Mouse (Mus musculus): Measurements from ENCODE around the gene Dnajc22.
A peak's percentile ranks its signal among the peaks of the same experiment; 100 is the strongest.
"Not testable (repeated sequence)": the region's sequence is repeated elsewhere in the genome, so short reads cannot be mapped to it uniquely, and the experiment has no call there.

The Dnajc22 gene

DNA sequence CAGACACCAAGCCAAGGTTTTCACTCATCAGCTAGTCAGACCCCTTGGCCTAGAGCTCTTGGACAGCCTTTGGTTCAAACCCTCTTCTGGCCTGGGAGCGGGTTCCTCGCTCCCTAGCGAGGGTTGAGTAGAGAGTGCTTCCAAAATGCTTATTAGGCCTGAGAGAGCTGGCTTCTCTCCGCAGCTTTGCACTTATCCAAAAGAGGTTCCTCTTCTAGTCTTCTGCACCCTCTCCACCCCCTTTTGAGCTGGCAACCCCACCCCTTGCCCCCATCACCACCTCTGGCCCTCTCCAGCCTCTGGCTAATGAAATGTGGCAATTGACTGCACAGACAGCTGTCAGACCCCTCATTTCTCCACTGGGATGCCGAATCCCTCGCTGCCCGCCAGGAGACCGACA lies at the start of gene Dnajc22:
TSS of gene Dnajc22 (plus strand) at position 301 of the 400 bp plus-strand sequence.
- DNase-seq (ENCODE audit: low spot score in 2 of 2) = no peak

- no peak for DNase-seq (ENCODE audit: low spot score in 2 of 2)
These were observed 48.1 kb upstream of the Dnajc22 start for GRCm38 (mm10) chr15:99044854-99045253.

GRCm38 (mm10) chr15:99045734-99046133 lies 47.2 kb upstream of the Dnajc22 start:
- DNase-seq (ENCODE audit: low spot score in 2 of 2) = not testable (repeated sequence)

- DNase-seq (ENCODE audit: low spot score in 2 of 2) = peak in 1 of 2 experiments; percentile 37
These were observed 43.3 kb upstream of the Dnajc22 start for GRCm38 (mm10) chr15:99049473-99050253.

- DNase-seq (ENCODE audit: low spot score in 2 of 2) = no peak
These were observed 39.6 kb upstream of the Dnajc22 start for GRCm38 (mm10) chr15:99053373-99053772.

DNA sequence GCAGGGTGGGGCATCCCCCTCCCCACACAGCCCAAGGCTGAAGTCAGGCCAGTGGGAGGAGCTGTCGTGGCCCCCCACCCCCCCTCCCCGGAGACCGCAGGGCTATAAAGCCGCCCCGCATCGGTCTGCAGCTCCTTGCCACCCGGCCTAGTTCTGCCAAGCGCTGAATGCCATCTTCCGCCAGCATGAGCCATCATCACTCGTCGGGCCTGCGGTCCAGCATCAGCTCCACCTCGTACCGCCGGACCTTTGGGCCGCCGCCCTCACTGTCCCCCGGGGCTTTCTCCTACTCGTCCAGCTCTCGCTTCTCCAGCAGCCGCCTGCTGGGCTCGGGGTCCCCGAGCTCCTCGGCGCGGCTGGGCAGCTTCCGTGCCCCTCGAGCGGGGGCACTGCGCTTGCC lies 37.9 kb upstream of the Dnajc22 start, which contains the start of gene Prph:
TSS of gene Prph (plus strand) at position 135 of the 400 bp plus-strand sequence.
- no peak for DNase-seq (ENCODE audit: low spot score in 2 of 2)

GRCm38 (mm10) chr15:99055511-99055961 lies 37.4 kb upstream of the Dnajc22 start:
- DNase-seq (ENCODE audit: low spot score in 2 of 2) = no peak

DNA sequence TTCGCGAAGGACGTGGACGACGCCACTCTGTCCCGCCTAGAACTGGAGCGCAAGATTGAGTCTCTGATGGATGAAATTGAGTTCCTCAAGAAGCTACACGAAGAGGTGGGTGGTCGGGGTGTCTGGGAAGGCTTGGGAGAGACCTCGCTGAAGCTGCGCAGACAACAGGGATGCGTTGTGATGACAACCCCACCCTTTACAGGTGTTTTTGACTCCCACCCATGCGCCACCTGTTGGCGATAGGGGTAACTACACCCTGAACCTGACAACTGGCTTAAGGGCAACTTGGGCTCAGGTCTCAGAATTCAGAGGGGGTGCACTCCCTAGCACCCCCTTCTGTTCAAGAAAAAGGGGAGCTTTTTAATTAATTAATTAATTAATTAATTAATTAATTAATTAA lies 36.6 kb upstream of the Dnajc22 start:
- DNase-seq (ENCODE audit: low spot score in 2 of 2) = no peak

DNA sequence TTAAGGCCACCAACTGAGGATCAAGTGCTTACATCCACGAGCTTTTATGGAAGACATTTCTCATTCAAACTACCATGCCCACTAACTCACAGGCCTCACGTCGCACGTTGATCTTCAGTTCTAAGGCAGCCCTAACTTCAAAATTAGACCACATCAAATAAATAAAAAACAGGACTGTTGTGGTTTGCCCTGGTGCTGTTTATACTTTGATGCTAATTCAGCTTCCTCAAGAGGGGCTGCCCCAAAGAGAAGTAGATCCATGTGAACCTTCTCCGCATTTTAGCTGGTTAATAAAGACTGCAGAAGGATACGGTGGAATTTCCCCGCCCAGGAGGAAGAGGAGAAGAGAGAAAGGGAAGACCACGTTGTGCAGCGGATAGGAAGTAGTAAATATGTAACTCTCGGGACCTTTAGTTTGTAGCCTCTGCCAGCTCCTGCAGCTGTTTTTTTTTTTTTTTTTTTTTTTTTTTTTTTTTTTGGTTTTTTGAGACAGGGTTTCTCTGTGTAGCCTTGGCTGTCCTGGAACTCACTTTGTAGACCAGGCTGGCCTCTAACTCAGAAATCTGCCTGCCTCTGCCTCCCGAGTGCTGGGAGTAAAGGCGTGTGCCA lies 27.3 kb upstream of the Dnajc22 start:
- no peak for DNase-seq (ENCODE audit: low spot score in 2 of 2)

GRCm38 (mm10) chr15:99071988-99072387 lies 21.0 kb upstream of the Dnajc22 start:
- no peak for DNase-seq (ENCODE audit: low spot score in 2 of 2)

DNA sequence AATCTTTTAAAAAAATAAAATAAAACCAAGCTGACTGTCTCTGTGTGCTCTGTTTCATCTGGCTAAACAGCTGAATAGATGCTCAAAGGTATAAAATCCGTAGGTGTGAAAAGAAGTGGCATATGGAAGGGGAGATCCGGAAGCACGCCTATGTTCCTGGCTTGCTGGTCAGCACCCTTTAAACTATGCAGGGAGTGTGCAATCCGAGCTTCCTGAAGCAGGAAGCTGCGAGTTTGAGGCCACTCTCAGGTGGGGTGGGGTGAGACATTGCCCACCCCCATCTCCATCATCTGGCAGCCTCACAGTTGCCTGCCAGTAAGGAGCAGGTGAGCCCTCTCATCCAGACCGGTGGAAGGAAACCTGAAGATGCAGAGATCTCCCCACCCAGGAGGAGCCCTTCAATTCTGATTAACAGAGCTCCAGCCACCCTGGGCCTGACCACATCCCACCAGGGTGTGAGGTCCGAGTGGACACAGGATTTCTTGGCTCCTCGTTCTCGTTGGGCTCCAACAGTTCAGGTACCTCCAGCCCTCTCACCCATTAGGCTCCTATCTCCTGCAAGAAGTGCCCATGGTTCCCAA lies 18.9 kb upstream of the Dnajc22 start, which contains the start of gene Troap:
TSS of gene Troap (plus strand) at position 557 of the 581 bp plus-strand sequence.
- DNase-seq (ENCODE audit: low spot score in 2 of 2) = no peak

DNA sequence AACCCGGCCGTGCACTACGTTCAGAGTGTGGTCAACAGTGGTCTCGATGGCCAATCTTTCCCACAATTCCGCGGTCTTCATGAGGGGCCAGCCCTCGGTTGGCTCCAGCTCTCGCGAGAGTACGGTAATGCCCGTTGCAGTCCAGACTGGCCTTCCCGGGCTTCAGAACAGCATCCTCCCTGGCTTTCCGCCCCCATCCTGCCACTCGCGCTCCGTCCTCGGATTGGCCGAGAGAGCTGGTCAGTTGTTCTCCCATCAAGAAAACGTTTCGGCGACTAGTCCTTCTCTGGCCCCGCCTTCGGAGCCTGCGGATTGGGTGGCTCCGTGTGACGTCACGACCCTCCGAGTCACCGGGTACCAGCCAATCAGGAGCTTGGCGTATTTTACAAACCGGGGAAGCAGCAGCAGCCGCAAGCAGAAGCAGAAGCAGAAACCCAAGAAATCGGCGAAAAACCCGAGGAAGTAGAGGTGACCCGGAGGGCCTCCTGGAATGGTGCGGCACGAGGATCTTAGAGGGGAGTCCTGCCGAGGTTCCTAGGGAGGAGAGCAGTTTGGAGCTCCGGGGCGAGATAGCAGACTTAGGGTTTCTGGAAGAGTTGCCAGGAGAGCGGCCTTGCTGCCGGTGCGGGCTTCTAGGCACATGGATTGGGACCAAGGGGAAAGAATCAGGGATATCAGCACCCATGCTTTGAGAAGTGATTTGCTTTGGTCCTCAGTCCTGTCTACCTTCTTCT lies 18.2 kb upstream of the Dnajc22 start:
- DNase-seq (ENCODE audit: low spot score in 2 of 2) = peak; percentile 96 to 97

DNA sequence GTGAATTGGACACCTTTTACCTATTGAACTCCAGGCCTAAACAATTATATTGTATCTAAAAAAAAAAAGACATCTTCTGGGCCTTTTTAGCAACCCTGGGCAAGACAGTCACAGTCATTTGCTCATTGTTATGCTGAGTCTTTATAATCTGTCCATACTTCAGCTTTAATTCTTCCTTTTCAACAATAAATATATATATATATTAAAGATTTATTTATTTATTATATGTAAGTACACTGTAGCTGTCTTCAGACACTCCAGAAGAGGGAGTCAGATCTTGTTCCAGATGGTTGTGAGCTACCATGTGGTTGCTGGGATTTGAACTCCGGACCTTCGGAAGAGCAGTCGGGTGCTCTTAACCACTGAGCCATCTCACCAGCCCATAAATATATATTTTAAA lies 17.0 kb upstream of the Dnajc22 start:
- DNase-seq (ENCODE audit: low spot score in 2 of 2) = not testable (repeated sequence)

- no peak for DNase-seq (ENCODE audit: low spot score in 2 of 2)
These were observed 14.6 kb upstream of the Dnajc22 start for GRCm38 (mm10) chr15:99078181-99078910.

DNA sequence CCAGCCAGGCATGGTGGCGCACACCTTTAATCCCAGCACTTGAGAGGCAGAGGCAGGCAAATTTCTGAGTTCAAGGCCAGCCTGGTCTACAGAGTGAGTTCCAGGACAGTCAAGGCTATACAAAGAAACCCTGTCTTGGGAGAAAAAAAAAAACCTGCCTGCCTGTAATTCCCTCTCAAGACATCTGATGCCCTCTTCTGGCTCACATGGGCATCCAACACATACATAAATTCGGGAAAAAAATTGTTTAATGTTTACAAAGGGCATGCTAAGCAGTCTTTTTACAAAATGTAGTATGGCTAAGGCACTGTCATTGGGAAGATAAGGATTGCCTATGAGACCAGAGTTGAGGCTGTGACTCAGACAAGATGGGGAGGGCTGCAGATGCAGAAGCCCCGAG lies 13.2 kb upstream of the Dnajc22 start:
- DNase-seq (ENCODE audit: low spot score in 2 of 2) = no peak

DNA sequence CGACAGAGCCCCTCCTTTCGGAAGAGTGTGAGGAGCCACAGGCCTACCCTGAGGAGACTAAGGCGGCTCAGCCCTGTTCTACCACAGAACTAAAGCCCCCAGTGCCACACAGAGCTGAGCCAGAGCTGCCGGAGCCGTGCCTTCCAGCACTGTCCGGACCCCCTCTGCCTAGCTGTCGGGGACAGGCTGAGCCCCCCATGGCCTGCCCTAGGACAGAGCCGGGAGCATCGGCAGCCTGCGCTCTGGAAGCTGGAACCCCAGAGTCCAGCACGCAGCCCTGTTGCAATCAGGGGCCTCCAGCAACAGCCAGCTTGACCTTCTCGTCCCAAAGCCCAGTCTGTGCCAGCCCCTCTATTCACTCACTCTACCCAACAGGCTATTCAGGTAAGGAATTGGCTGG lies 10.6 kb upstream of the Dnajc22 start:
- DNase-seq (ENCODE audit: low spot score in 2 of 2) = no peak

DNA sequence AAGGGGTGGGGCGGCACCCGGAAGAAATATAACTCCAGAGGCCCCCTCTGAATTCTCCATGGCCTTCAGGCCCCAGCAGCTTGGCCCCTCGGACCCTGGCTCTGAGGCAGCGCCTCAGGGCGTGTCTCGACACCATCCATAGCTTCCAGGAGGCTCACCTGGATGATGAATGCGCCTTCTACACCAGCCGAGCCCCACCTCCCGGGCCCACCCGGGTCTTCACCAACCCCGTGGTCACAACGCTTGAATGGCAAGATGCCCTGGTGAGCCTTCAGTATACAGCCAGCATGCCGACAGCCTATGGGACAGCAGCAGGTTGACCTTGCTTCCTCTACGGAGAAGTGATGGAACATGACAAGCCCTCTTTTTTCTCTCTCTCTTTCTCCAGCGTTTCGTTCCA lies 10.1 kb upstream of the Dnajc22 start:
- no peak for DNase-seq (ENCODE audit: low spot score in 2 of 2)

- no peak for DNase-seq (ENCODE audit: low spot score in 2 of 2)
These were observed 9.7 kb upstream of the Dnajc22 start for GRCm38 (mm10) chr15:99083258-99083657.

DNA sequence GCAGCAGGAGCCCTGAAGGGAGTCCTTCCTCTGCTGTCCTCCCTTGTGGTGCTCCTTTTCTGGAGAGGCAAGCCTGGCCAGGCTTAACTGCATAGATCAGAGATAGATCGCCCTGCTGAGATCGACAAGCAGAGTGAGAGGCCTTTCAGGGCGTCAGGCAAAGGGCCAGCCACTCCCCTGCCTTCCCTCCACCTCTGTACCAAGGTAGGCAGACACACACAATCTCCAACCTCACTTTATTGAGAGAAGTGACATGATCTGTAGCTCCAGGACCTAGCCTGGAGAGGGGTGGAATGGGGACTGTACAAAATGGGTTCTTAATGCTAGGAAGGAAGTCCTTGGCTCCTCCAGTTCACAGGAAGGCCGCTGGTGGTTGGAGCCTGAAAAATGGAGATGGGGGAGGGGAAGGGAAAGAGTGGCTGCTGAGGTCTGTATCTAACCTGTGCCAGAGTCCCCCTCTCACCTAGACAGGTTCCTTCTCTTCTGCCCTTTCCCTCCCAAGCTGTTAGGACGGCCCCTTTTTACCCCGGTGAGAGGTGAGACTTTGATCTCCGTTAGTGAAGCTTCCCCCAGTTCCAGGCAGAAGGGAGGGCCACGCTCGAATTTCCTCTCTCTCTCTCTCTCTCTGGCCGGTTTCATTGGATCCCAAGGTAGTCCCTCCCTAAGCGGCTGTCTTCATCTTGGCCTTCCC lies 9.0 kb upstream of the Dnajc22 start:
- DNase-seq (ENCODE audit: low spot score in 2 of 2) = no peak

- DNase-seq (ENCODE audit: low spot score in 2 of 2) = no peak
These were observed 8.4 kb upstream of the Dnajc22 start for GRCm38 (mm10) chr15:99084618-99085017.

GRCm38 (mm10) chr15:99085997-99086396 lies 7.0 kb upstream of the Dnajc22 start:
- no peak for DNase-seq (ENCODE audit: low spot score in 2 of 2)

Data from urinary bladder, postnatal 36 days (tissue).